Mouse (Mus musculus) left cerebral cortex, postnatal 36 days (tissue): Measurements from ENCODE around the gene Ap5z1. TPM values are rescaled to one million over a fixed set of nuclear protein-coding genes. Genes with fewer than 3 reads are reported as not detected.

Experiments used
- DNase-seq, 2 experiments: peaks; one replicate each; pipeline ENCODE4 v3.0.0; 2021 to 2022; ENCODE audit warnings: low spot score in 2 of 2, mixed read lengths in 1 of 2
- intact Hi-C: fragments of 180-260 bp; cut with DNase I; formaldehyde crosslinking; loops from one replicate; pipeline ENCODE4 v1.15.1; 2025
- total RNA-seq, 2 experiments: library from RNA; stranded (reverse); gene quantifications; 2 replicates each; pipeline ENCODE4 v1.2.3; 2021

The Ap5z1 gene
- total RNA-seq, 2 experiments from 2014 or later: 21.4 to 22.4 TPM

- intact Hi-C loops: loop anchor here (5.0 kb wide), 1 partner anchor 118 kb away; no protein-coding TSS in a partner anchor
- no peak for DNase-seq
Observed at GRCm38 (mm10) chr5:142504175-142504574, 40.4 kb downstream of the Ap5z1 start.

DNA sequence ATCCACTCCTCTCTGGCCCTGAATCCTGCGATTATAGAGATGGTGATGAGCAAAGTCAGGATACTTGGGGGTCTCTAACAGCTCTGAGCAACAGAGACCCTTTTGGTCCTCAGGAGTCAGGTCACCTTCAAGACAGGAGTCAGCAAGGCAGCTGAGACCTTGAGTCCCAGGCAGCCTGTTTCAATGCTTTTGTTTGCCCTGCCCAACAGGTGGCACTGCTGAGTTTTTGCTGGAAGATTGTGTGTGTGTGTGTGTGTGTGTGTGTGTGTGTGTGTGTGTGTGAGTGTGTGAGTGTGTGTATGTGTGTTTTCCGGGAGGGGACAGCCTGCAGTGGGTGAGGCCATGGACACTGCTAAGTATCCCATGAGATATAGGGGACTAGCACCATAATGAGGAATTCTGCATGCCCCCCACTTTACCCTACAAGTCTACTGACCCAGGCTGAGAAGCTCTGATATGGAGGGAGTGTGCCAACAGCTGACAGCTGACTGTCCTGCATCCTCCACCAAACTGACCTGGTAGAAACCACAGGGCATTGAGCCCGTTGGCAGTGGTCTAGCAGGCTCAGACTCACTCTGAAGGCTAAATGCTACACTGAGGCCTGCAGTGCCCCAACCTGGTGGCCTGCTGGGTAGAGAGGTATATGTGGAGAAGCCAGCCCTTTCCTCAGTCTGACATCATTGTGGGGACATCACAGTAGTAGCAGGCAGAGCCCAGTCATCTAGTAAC lies 42.1 kb downstream of the Ap5z1 start:
- intact Hi-C loops: no loop called here
- no peak for DNase-seq

DNA sequence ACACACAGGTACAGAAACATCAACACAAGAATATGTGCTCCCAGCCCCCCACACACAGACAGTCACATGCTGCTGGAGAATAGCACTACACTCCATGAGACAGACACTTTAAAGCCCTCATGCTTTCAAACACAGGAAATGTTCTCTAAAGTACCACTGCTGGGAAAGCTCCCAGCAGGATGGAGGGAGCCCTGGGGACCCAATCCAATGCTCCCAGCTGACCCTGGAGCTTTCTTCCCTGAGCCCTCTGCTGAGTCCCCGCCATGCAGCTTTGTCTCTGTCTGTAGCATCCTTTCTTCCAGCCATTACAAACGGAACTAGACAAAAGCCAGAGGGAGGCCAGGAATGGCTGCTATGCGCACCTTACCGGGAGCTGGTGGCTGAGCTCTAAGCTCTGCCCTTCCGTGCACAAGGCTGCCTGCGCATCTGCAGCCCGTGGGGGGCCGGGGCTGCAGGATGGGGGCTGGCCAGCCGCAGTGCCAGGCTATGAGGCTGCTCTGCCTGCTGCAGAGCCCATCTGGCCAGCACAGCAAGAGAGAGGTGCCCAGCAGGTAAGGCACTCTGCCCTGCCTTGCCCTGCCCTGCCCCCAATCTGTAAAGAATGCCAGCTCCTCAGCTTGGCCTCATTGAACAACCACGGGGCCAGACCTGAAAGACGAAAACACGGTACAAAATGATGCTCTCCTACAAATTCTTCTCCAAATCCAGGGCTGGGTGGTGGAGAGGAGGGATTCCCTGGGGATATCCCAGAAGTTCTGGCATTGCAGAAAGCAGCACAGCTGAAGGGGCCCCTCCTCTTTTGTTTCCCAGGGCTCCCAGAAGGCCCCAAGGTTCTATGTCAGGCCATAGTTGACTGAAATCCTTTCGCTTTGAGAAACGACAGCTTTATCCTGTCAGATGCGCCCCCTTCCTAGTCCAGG lies 45.7 kb downstream of the Ap5z1 start:
- no peak for DNase-seq
- intact Hi-C loops: no loop called here

DNA sequence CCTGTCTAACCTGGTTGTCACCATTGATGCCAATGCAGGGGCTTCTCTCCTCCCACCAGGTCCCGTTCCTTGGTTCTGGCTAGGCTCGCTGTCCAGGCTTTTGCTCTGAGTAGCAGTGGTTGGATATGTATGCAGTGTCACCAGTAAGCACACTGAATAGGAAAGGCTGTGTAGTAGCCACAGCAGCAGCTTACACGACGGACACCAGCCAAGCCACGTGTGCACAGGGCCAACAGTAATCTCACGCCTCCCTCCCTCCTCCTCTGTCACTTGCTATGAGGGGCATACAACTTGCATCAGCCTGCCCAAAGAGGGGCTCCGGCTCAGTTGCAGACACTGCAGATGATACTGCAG lies 46.3 kb downstream of the Ap5z1 start:
- intact Hi-C loops: no loop called here
- no peak for DNase-seq

DNA sequence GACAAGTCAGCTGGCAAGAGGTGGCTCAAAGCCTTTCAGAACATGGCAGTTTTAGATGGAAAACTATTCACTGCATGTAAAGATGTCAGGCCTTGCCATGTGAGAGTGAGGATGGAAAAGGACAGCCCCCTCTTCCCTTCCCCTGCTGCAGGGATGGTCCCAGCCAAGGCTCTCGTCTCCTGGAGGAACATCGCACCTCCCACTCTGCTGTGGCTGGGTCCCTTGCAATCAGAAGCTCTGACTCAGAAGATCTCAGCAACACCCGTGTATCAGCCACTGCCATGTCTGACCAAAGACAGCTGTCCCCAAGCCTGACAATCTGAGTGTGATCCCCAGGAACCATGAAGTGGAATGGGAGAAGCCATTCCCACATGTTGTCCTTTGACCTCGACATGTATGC lies 48.4 kb downstream of the Ap5z1 start:
- DNase-seq: peak; percentile 20 to 23
- intact Hi-C loops: no loop called here

DNA sequence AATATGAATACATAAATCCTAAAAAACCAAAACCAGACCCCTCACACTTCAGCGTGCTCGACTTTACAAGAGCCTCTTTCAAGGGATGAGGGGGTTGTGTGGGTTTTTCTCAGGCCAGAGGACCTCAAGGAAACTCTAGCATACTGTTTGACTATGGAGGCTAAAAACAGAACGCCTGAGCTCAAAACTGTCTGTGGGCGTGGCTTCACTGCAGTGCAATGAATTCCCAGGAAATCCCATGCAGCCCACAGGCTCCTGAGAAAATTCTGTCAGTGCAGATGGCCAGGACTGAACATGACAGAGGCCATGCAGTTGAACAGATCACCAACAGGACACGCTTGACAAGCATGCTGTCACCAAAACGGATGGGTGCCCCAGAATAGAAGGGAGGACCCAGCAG lies 55.2 kb downstream of the Ap5z1 start:
- intact Hi-C loops: no loop called here
- peak; percentile 20 to 33 for DNase-seq

GRCm38 (mm10) chr5:142520360-142520759 lies 56.6 kb downstream of the Ap5z1 start:
- DNase-seq: no peak
- intact Hi-C loops: no loop called here

DNA sequence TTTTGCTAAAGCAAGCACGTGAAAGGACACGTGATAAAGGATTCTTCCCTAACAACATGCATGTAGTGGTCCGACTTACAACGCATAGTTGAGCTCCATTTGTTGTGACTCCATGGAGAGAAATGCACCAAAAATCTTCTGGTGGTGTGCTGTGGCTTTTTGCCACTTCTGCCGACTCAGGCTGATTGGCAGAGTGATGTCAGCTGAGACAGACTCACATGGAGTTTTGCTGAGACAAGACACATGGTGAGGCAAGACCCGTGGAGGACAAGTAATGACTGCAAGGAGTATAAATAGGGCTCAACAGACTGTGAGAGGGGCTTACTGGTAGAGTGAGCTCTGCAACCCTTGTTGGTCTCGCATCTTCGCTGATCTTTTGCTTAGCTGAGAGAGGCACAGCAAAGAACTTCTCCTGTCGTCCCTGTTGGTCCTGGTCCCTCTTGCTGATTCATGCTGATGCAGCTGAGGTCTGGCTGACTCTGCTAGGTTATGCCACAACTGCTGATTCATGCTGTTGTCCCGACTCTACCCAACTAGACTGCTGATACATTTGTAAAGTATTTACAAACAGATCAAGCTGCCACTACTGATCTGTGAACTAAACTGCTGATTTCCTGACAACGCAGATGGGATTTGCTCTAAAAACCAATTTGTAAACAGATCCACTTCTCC lies 57.6 kb downstream of the Ap5z1 start:
- intact Hi-C loops: no loop called here
- DNase-seq: no peak

DNA sequence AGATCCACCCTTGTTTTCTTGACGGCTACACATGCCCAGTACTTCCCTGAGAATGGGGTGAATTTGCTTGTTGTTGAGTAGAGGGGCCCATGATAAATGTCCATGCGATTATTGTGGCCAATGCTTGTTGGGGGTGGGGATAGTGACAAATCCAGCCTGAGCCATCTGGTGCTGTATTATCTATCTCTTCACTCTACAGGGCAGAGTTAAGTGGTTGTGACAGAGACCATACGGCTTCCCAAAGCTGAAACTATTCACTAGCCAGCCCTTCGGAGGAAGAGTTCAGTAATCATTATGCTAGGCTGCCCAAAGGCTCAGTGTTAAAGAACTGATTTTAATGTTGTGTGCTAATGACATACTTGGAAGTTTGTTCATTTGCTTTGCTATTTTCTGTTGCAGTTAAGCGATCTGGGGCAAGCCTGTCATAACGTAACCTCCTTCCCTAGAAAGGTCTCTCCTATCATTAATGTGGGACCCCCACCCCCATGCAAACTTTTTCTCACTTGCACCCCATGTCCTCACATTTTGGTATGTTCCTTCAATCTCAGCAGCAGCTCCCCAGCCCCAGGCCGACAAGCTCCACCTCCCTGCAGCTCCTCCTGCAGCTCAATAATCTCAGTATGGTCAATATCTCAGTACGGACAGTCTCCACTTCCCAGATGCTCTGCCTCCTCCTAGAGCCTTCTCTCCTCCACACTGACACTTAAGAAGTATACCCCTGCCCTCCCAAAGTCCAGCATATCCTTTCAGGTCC lies 61.1 kb downstream of the Ap5z1 start:
- intact Hi-C loops: no loop called here
- no peak for DNase-seq

Other genes starting within 250 kb of the Ap5z1 start
- 10 to 100 TPM; 42.4 to 42.5 TPM for gene Foxk1, start 62.4 kb upstream of the Ap5z1 start, total RNA-seq
- under 1 TPM; 0.42 to 0.86 TPM for gene Papolb, start 66.1 kb downstream of the Ap5z1 start, total RNA-seq
- gene Radil, start 87.2 kb downstream of the Ap5z1 start, total RNA-seq: 10 to 100 TPM; 13.0 to 21.2 TPM
- gene Mmd2, start 144.9 kb downstream of the Ap5z1 start, total RNA-seq: 100 to 1,000 TPM; 102 to 108 TPM
- gene Wipi2, start 163.8 kb downstream of the Ap5z1 start, total RNA-seq: 100 to 1,000 TPM; 101 to 108 TPM
- 10 to 100 TPM in 1 of 2 experiments, 1 to 10 TPM in 1; 8.9 to 17.0 TPM for gene Slc29a4, start 228.6 kb downstream of the Ap5z1 start, total RNA-seq